Mouse (Mus musculus) heart, embryonic 12.5 days (tissue): ENCODE results near the gene 2310046K23Rik. TPM values are rescaled to one million over a fixed set of nuclear protein-coding genes. Genes with fewer than 3 reads are reported as not detected.

Experiments
- ATAC-seq: fragments of 200-750 bp; cut with Nextera tagmentation; 2 replicates; pipeline ENCODE4 v1.8.0; 2017; ENCODE audit warnings: moderate TSS enrichment, moderate library complexity; ENCODE audit not compliant: insufficient number of reproducible peaks, low FRiP score
- H3K27ac ChIP-seq: fragments of 300-500 bp; sonication (generic); 2 replicates; pipeline ENCODE4 v1.5.1; 2016; ENCODE audit warnings: mild to moderate bottlenecking, moderate library complexity; ENCODE audit not compliant: poor library complexity, severe bottlenecking
- H3K27me3 ChIP-seq: fragments of 300-500 bp; sonication (generic); replicated peaks from 2 replicates; pipeline ENCODE4 v1.6.1; 2016; ENCODE audit warnings: mild to moderate bottlenecking, moderate library complexity
- H3K36me3 ChIP-seq: fragments of 300-500 bp; sonication (generic); 2 replicates; pipeline ENCODE4 v1.6.1; 2016; ENCODE audit warnings: mild to moderate bottlenecking, moderate library complexity
- H3K4me1 ChIP-seq: fragments of 300-500 bp; sonication (generic); replicated peaks from 2 replicates; pipeline ENCODE4 v1.6.1; 2016; ENCODE audit warnings: mild to moderate bottlenecking
- H3K4me2 ChIP-seq: fragments of 300-500 bp; sonication (generic); 2 replicates; pipeline ENCODE4 v1.6.1; 2016; ENCODE audit warnings: mild to moderate bottlenecking, moderate library complexity
- H3K4me3 ChIP-seq: fragments of 300-500 bp; sonication (generic); 2 replicates; pipeline ENCODE4 v1.5.1; 2016; ENCODE audit warnings: mild to moderate bottlenecking
- H3K9ac ChIP-seq: fragments of 300-500 bp; sonication (generic); 2 replicates; pipeline ENCODE4 v1.6.1; 2016; ENCODE audit warnings: mild to moderate bottlenecking, moderate library complexity
- H3K9me3 ChIP-seq: fragments of 300-500 bp; sonication (generic); replicated peaks from 2 replicates; pipeline ENCODE4 v1.6.1; 2016; ENCODE audit warnings: mild to moderate bottlenecking, moderate library complexity
- whole genome bisulfite sequencing: fragments of 180-500 bp; shearing (Covaris S2); methylation state at CpG from one replicate; pipeline ENCODE4 v1.1.7; 2016; 5-methylcytosine and 5-hydroxymethylcytosine counted together
- polyA plus RNA-seq: library from polyadenylated mRNA; unstranded; fragments of >200 nt; fragmentation: Nextera tagmentation; extraction: Ambion mirVana; gene quantifications from 2 replicates; pipeline ENCODE4 v1.2.1, GENCODE M21; 2016

The 2310046K23Rik gene
- not detected in 2 replicates for polyA plus RNA-seq

- H3K27ac ChIP-seq = no peak within 1 kb of the TSS
- no peak within 1 kb of the TSS for H3K9ac ChIP-seq
- H3K4me1 ChIP-seq = no peaks in the 10 kb centered on the region
- no peaks in the 10 kb centered on the region for H3K27me3 ChIP-seq
- no peak within 1 kb of the TSS for H3K4me3 ChIP-seq
- ATAC-seq = no peak
- 79% methylated on average over 3 of the region's 3 CpGs for WGBS
- H3K4me2 ChIP-seq = no peak within 1 kb of the TSS
- H3K9me3 ChIP-seq = no peaks in the 10 kb centered on the region
- H3K36me3 ChIP-seq = no peaks in the 10 kb centered on the region
Observed at GRCm38 (mm10) chr3:92534411-92534810, at the start of gene 2310046K23Rik. 2310046K23Rik (minus strand) TSS chr3:92534511.

- Histone ChIP-seq H3K4me2 (no peak overlapping the region), H3K27me3 (no peaks in the 10 kb centered on the region), H3K27ac (no peak overlapping the region), H3K9me3 (no peaks in the 10 kb centered on the region), H3K4me1 (no peaks in the 10 kb centered on the region), H3K4me3 (no peak overlapping the region), H3K36me3 (no peaks in the 10 kb centered on the region), H3K9ac (no peak overlapping the region)
- 65% methylated on average over 3 of the region's 3 CpGs for WGBS
- ATAC-seq = no peak
Observed at GRCm38 (mm10) chr3:92583164-92583826, 49.0 kb upstream of the 2310046K23Rik start.

- Histone ChIP-seq H3K27me3 (no peaks in the 10 kb centered on the region), H3K9ac (no peak overlapping the region), H3K36me3 (no peaks in the 10 kb centered on the region), H3K27ac (no peak overlapping the region), H3K4me1 (no peaks in the 10 kb centered on the region), H3K9me3 (no peaks in the 10 kb centered on the region), H3K4me2 (no peak overlapping the region), H3K4me3 (no peak overlapping the region)
- ATAC-seq = no peak
- 79% methylated on average over 1 of the region's 1 CpGs for WGBS
Observed at GRCm38 (mm10) chr3:92579508-92579907, 45.2 kb upstream of the 2310046K23Rik start.

GRCm38 (mm10) chr3:92578652-92579413 is 44.5 kb upstream of the 2310046K23Rik start:
- no peaks in the 10 kb centered on the region for H3K4me1 ChIP-seq
- ATAC-seq = no peak
- 53% methylated on average over 4 of the region's 4 CpGs for whole genome bisulfite sequencing
- no peaks in the 10 kb centered on the region for H3K27me3 ChIP-seq
- H3K9ac ChIP-seq = no peak overlapping the region
- no peaks in the 10 kb centered on the region for H3K9me3 ChIP-seq
- H3K4me2 ChIP-seq = no peak overlapping the region
- no peak overlapping the region for H3K27ac ChIP-seq
- H3K36me3 ChIP-seq = no peaks in the 10 kb centered on the region
- H3K4me3 ChIP-seq = no peak overlapping the region

- H3K27me3 ChIP-seq = no peaks in the 10 kb centered on the region
- 0 out of 2 replicates have a peak, but pooled peaks cover 4% of the 10 kb centered on the region for H3K4me1 ChIP-seq
- no peaks in the 10 kb centered on the region for H3K9me3 ChIP-seq
- ATAC-seq = no peak
- H3K27ac ChIP-seq = no peak within 1 kb of the TSS
- no peak within 1 kb of the TSS for H3K4me2 ChIP-seq
- no peak within 1 kb of the TSS for H3K9ac ChIP-seq
- H3K36me3 ChIP-seq = no peaks in the 10 kb centered on the region
- 54% methylated on average over 1 of the region's 1 CpGs for WGBS
- no peak within 1 kb of the TSS for H3K4me3 ChIP-seq
Observed at GRCm38 (mm10) chr3:92573449-92574041, 39.2 kb upstream of the 2310046K23Rik start, which contains the start of gene Ivl. Ivl (minus strand) TSS chr3:92573735.

GRCm38 (mm10) chr3:92572514-92573155 is 38.3 kb upstream of the 2310046K23Rik start:
- no peaks in the 10 kb centered on the region for H3K27me3 ChIP-seq
- no peak for ATAC-seq

GRCm38 (mm10) chr3:92568752-92569151 is 34.4 kb upstream of the 2310046K23Rik start:
- Histone ChIP-seq H3K36me3 (no peaks in the 10 kb centered on the region), H3K4me1 (0 out of 2 replicates have a peak, but pooled peaks cover 4% of the 10 kb centered on the region), H3K27ac (no peak overlapping the region), H3K27me3 (no peaks in the 10 kb centered on the region), H3K9ac (no peak overlapping the region), H3K4me2 (no peak overlapping the region), H3K4me3 (no peak overlapping the region), H3K9me3 (no peaks in the 10 kb centered on the region)
- no peak for ATAC-seq
- 78% methylated on average over 2 of the region's 2 CpGs for WGBS

More at GRCm38 (mm10) chr3:92572514-92573155, 38.3 kb upstream of the 2310046K23Rik start:
- Histone ChIP-seq H3K4me2 (no peak overlapping the region), H3K4me1 (0 out of 2 replicates have a peak, but pooled peaks cover 4% of the 10 kb centered on the region), H3K9me3 (no peaks in the 10 kb centered on the region), H3K9ac (no peak overlapping the region), H3K36me3 (no peaks in the 10 kb centered on the region), H3K27ac (no peak overlapping the region), H3K4me3 (no peak overlapping the region)
- WGBS = 52% methylated on average over 2 of the region's 2 CpGs

GRCm38 (mm10) chr3:92565418-92565817 is 31.1 kb upstream of the 2310046K23Rik start:
- H3K4me2 ChIP-seq = no peak overlapping the region
- ATAC-seq = no peak

GRCm38 (mm10) chr3:92512325-92512724 is 22.0 kb downstream of the 2310046K23Rik start:
- no peak overlapping the region for H3K4me3 ChIP-seq
- H3K4me2 ChIP-seq = no peak overlapping the region
- H3K4me1 ChIP-seq = no peaks in the 10 kb centered on the region
- H3K27ac ChIP-seq = no peak overlapping the region
- no peak for ATAC-seq
- H3K27me3 ChIP-seq = no peaks in the 10 kb centered on the region
- H3K9ac ChIP-seq = no peak overlapping the region
- H3K36me3 ChIP-seq = no peaks in the 10 kb centered on the region
- H3K9me3 ChIP-seq = no peaks in the 10 kb centered on the region

More at GRCm38 (mm10) chr3:92565418-92565817, 31.1 kb upstream of the 2310046K23Rik start:
- Histone ChIP-seq H3K4me3 (no peak overlapping the region), H3K9me3 (no peaks in the 10 kb centered on the region), H3K9ac (no peak overlapping the region), H3K27me3 (no peaks in the 10 kb centered on the region), H3K27ac (no peak overlapping the region), H3K4me1 (no peaks in the 10 kb centered on the region), H3K36me3 (no peaks in the 10 kb centered on the region)

GRCm38 (mm10) chr3:92510786-92511185 is 23.5 kb downstream of the 2310046K23Rik start:
- Histone ChIP-seq H3K4me3 (no peak overlapping the region), H3K9ac (no peak overlapping the region), H3K4me1 (no peaks in the 10 kb centered on the region), H3K27ac (no peak overlapping the region), H3K4me2 (no peak overlapping the region), H3K27me3 (no peaks in the 10 kb centered on the region), H3K36me3 (no peaks in the 10 kb centered on the region), H3K9me3 (no peaks in the 10 kb centered on the region)
- ATAC-seq = peak; percentile 57; the same call in 1 of the 2 replicates

- H3K9ac ChIP-seq = no peak overlapping the region
- H3K27ac ChIP-seq = no peak overlapping the region
- no peak for ATAC-seq
- no peaks in the 10 kb centered on the region for H3K36me3 ChIP-seq
- no peak overlapping the region for H3K4me2 ChIP-seq
- H3K9me3 ChIP-seq = no peaks in the 10 kb centered on the region
- H3K27me3 ChIP-seq = no peaks in the 10 kb centered on the region
- no peaks in the 10 kb centered on the region for H3K4me1 ChIP-seq
- WGBS = 84% methylated on average over 1 of the region's 1 CpGs
- no peak overlapping the region for H3K4me3 ChIP-seq
Observed at GRCm38 (mm10) chr3:92508185-92508584, 26.1 kb downstream of the 2310046K23Rik start.
